Mouse (Mus musculus) effector memory CD4-positive, alpha-beta T cell, adult 7 months (primary cell): ENCODE measurements around the gene Wipi1. TPM values are rescaled to one million over a fixed set of nuclear protein-coding genes. Genes with fewer than 3 reads are reported as not detected.

ENCODE experiments used
- polyA plus RNA-seq: library from polyadenylated mRNA; unstranded; fragments of 100-300 nt; shearing (Covaris generic); gene quantifications from one replicate; pipeline ENCODE4 v1.2.1, GENCODE M21; 2017

Gene Wipi1
- not detected for polyA plus RNA-seq

DNA sequence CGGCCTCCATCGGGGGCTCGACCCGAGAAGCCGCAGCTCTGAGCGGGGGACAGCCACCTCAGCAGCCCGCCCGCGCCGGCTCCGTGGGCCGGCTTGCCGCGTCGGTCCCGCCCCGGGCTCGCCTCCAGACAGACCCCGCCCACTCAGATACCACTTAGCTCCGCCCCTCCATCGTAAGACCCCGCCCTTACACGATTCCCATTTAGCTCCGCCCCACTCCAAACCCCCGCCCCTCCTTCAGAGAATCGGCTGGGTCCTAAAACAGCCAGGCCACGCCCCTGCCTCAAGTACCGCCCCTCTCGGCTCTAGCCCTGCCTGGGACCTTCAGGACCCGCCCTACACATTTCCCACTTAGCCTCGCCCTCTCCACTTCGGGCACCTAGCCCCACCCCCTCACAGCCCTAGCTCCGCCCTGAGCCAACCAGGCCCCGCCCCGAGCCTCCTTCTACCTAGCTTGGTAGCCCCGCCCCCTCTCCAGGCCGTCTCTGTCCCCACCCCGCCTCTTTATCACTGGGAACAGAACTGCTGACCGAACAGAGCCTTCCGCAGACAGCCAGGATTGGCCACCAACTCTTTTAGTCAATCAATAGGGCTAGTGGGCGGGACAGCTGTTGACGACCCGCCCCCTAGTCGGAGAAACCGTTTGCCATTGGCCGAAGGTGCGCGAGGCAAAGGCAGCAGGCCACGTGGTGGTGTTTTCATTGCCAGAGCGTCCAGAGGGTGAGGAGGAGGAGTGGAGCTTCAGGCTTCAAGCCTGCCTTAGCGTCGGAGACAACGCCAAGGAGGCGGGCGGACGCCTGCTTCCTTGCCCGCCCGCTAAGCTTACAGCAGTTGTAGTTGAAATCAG lies at the start of gene Wipi1:
TSS of gene Wipi1 (minus strand) at position 665 of the 847 bp plus-strand sequence.

DNA sequence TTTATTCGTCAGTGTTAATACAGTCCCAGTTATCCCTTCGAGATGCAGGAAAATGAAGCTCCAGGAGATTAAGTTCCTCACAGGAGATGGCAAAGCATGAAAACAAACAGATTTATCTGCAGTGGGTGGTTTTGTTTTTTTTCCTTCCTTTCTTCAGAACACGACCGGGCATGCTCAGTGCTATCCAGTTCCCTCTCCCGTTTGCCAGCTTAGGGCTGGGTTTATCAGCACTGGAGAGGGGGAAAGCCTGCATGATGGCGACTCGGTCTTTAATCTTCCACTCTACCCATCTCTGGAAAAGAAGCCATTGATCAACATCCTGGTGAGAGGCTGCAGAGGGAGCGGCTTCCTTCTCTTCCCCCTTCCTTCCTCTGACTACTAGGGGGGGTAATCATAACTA lies 37.4 kb upstream of the Wipi1 start, which contains the start of gene Prkar1a:
TSS of gene Prkar1a (plus strand) at position 200 of the 400 bp plus-strand sequence.

Other genes with a start within 250 kb of the Wipi1 start
- 294 TPM for gene Gna13, start 249.1 kb downstream of the Wipi1 start, polyA plus RNA-seq
- gene 9930022D16Rik, start 198.1 kb downstream of the Wipi1 start, polyA plus RNA-seq, result 0.41 TPM
- gene Amz2, start 186.0 kb downstream of the Wipi1 start, polyA plus RNA-seq, result 91.5 TPM
- gene Arsg, start 138.6 kb downstream of the Wipi1 start, polyA plus RNA-seq, result 1.9 TPM
- 24.8 TPM for gene Slc16a6, start 138.4 kb downstream of the Wipi1 start, polyA plus RNA-seq
- gene Prkar1a, start 37.4 kb upstream of the Wipi1 start, polyA plus RNA-seq, result 608 TPM
- 0.73 TPM for gene Fam20a, start 110.3 kb upstream of the Wipi1 start, polyA plus RNA-seq
- not detected for gene 1700012B07Rik, start 216.1 kb upstream of the Wipi1 start, polyA plus RNA-seq